Mouse (Mus musculus) urinary bladder, adult 2 months (tissue): Measurements from ENCODE around the gene Gap43. TPM values are rescaled to one million over a fixed set of nuclear protein-coding genes. Genes with fewer than 3 reads are reported as not detected.
"Not testable (repeated sequence)": the region's sequence is repeated elsewhere in the genome, so short reads cannot be mapped to it uniquely, and the experiment has no call there.

Experiments
- DNase-seq: peaks from one replicate; pipeline ENCODE4 v3.0.0; 2022; ENCODE audit warnings: low spot score
- polyA plus RNA-seq: library from polyadenylated mRNA; depleted of rRNA; stranded (reverse); fragments of >200 nt; gene quantifications from 2 replicates; pipeline ENCODE4 v1.2.3, GENCODE M21; 2012; rRNA removed

Gap43 gene
- 2.5 and 2.7 TPM in 2 replicates for polyA plus RNA-seq

GRCm38 (mm10) chr16:42340021-42340768, at the start of gene Gap43:
TSS of gene Gap43 (minus strand) at chr16:42340651.
- DNase-seq: no peak

- DNase-seq: no peak
These were observed 40.9 kb upstream of the Gap43 start for GRCm38 (mm10) chr16:42381328-42381838.

DNA sequence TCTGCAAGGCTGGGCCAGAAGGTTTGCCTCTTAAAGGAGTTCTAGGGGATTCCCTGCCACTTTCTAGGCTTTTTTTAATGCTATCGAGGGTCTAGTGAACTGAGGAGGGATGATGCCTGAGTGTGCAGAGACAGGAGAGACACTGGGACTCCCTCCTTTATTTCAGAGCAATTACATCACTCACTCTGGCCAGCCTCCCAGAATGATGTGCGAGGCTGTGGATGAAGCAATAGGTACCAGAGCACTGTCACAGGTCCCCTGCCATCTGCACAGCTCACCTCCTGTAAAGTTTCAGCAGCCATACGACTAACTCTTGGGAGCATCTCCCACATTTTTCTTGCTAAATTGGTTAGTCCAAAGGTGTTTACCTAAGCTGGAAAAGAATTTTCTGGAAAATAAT, 40.2 kb upstream of the Gap43 start:
- no peak for DNase-seq

- DNase-seq: no peak
These were observed 29.7 kb upstream of the Gap43 start for GRCm38 (mm10) chr16:42370148-42370547.

GRCm38 (mm10) chr16:42369346-42369745, 28.9 kb upstream of the Gap43 start:
- no peak for DNase-seq

DNA sequence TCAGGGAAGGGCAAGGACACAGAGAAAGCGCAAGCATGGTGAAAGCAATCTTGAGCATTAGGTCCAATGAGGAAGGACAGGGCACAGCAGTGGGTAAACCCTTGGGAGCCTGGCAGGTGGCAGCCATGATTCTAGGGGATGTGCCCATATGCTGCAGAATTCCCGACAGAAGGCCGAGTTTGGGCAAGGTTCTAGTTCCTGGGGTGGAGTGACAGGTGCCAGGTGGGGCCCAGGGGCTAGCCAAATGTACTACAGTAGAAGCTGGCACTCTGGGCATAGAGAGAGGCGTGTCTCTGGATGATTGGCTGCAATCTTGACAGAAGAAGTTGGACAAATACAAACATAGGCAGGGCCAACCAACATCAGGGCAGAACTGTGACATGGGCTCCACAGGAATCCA, 19.6 kb upstream of the Gap43 start:
- no peak for DNase-seq

- DNase-seq: no peak
These were observed 17.6 kb upstream of the Gap43 start for GRCm38 (mm10) chr16:42358058-42358457.

DNA sequence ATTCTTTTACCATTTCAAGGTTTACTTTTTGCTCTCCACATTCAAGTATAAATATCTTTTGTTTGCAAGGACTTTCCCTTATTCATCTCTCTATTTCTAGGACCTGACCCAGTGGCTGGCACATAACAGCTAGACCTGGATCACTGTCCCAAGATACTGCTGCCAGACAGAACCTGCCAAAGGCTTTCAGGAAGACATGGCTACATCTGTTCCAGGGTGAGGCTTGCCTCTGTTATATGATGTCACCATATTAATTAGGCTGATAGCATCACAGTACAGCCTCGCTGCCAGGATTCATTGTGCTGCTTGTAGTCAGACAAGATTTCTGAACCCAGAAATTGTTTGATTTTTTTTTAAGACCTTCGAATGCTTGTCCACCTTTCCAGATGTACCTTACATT, 9.6 kb upstream of the Gap43 start:
- DNase-seq: no peak

DNA sequence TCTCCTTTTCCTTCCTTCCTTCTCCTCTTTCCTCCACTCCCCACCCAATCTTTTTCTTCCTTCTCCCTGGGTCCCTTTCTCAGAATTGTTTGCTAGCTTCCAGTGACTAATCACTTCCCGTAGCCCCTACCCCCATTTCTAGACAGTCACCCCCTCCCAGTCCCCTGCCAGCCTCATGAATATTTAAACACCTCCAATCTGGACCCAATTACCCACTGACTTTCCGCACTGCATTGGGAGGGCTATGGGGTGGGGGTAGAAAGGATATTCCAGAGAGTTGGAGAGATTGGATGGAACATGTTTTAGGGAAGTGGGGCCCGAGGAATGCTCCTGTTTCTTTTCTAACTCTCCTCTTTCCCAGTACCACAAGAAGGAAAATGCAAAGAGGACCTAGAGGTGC, 414 bp upstream of the Gap43 start:
- DNase-seq: not testable (repeated sequence)

DNA sequence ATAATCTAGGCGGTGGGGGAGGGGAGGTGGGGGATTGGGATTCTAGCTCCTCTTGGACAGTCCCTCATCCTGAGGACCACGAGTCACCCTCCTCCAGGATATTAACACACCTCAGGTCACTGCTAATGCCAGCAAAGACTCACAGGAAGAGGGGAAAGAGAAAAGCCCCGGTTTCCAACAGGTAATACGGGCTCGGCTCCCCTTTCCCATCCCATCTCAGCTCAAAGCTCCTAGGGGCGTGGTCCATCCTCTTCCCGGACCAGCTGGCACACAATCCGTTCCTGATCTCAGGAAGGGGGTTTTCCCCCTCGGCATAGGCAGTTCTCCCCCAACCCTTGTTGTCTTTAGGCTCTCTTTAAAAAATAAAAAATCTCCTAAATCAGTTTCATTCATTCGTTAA, 939 bp downstream of the Gap43 start:
- no peak for DNase-seq

DNA sequence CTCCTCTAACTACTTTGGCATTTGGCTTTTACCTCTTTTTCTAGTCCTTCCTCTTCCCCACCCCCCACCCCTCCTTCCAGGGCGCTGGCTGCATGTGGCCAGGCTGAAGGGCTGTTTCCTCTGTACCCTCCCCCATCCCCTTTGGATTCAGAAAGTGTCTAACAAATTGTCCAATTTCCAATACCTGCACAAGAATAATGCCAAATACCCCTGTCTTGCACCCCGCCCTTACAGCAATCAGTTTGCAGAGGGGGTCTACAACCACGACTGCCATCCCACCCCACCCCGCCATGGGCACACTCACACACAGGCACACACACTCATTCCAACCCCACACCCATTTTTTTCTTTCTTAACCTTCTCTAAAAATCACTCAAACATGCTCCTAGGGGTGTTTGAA, 1.5 kb downstream of the Gap43 start:
- no peak for DNase-seq

DNA sequence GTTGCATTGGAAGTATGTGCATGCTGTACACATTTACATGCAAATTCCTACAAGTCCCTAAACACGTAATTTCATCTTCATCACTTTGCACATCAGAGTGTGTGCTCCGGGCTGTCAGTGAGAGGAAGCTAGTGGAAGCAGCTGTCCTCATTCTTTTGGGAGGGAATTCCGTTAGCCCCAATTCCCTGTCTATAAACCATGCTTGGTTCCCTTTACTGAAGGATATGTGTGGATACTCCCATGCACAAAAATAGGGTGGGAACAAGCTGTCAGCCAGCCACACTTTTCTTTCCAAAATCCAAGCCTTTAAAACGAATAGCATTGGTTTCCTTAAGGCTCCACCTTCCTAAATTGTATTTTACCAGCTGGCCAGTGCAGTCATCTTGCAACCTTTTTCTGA, 2.1 kb downstream of the Gap43 start:
- DNase-seq: no peak

DNA sequence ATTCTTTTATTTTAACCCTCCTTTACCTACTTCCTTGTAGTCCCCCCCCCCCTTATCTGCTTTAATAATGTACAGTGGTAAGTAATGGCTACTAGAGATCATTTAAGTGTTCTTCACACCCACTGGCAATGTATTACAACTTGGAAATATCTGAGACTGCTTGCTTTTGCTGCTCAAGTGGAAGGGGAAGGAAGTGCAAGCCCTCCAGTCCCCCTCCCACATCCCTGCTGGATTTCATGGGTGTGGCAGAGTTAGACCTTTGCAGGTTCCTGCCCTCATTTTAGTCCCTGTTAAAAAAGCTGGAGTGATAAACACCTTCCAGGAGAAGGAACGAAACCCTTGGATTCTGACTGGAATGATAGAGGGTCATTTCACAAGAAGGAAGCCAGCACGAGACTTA, 2.8 kb downstream of the Gap43 start:
- DNase-seq: no peak

DNA sequence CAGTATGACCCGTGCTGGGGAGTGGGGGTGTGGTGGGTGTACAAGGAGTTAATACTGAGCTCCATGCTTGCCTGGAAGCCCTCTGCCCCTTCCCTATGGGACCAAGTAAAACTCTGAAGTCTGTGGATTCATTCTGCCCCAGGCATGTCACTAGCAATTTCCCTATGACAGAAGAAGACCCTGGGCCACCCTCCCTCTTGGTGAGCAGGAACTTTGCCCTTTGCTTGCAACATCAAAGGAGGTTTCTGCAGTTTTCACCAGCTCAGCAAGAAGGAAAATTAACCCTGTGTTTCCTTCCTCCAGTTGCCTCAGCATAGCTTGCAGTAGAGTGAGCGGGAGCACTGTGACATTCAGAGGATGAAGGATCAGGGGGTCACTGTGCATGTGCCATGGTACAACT, 3.8 kb downstream of the Gap43 start:
- no peak for DNase-seq

- DNase-seq: no peak
These were observed 8.1 kb downstream of the Gap43 start for GRCm38 (mm10) chr16:42332321-42332720.

DNA sequence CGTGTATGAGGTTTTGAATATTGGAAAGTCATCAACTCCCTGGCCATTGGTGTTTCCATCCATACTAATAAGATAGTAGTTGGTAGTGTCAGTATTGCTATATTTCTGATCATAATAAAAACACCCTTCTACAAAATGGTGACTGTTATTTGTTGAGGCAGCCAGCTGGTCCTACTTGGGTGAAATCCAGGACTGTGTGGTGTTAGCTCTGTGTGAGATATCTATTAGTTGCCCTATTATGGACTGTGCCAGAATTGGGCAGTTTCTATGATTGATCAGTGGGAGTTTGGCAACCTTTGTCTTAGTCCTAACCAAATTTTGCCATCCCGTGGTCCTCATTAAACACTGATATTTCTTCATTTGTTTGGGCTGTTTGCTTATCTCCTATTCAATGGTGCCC, 14.3 kb downstream of the Gap43 start:
- DNase-seq: no peak

GRCm38 (mm10) chr16:42325536-42325935, 14.9 kb downstream of the Gap43 start:
- no peak for DNase-seq

DNA sequence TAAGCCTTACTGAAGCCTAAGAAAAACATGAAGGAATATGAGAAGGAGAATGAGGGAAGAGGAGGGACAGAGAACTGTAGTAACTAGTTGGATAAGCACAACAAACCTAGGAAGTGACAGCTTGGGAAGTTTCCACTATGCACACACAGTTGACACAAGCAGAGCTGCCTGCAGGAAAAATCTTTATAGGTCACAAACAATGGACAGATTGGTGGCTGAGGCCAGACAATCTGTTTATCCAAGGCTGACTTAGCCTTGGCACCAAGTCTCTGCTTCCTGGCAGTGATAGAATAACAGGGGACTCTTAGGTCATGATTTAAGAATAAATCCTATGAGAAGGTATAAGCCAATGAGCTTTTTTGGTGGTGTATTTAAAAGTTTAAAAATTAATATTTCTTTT, 20.6 kb downstream of the Gap43 start:
- DNase-seq: no peak

DNA sequence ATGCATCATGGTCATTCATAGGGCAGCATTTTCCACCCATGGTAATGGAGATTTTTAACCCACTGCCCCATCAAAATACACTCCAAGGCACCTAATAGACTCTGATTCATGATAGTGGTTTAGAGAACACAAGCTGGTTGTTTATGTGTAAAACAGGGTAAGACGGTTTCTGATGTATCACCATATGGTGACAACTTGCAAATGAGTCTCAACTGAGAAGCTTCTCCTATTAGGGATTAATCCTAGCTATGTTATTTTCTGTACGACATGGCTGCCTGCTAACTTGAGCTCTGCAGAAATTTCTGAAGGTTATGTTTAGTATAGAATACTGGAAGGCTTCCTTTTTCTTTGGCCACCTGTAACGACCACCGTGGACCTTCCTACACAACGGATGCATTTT, 21.1 kb downstream of the Gap43 start:
- no peak for DNase-seq

DNA sequence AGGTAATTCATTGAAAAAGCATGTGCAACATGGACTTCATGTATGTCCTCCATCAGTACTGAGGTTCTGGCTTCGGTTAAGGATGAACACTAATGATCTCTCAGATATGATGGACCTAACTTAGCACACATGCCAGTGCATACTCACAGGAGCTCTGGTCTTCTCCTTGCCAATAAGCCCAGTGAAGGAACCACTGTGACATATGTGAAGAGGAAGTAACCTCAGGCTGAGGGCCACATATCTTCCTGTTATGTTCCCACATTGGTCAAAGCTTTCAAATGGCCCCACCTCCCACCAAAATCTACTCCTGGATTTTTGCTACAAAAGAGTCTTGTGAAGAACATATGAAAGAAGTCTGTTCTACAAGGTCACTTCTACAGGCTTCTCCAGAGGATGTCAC, 28.3 kb downstream of the Gap43 start:
- DNase-seq: no peak

- no peak for DNase-seq
These were observed 31.7 kb downstream of the Gap43 start for GRCm38 (mm10) chr16:42308761-42309160.

- DNase-seq: no peak
These were observed 34.3 kb downstream of the Gap43 start for GRCm38 (mm10) chr16:42305934-42306701.

DNA sequence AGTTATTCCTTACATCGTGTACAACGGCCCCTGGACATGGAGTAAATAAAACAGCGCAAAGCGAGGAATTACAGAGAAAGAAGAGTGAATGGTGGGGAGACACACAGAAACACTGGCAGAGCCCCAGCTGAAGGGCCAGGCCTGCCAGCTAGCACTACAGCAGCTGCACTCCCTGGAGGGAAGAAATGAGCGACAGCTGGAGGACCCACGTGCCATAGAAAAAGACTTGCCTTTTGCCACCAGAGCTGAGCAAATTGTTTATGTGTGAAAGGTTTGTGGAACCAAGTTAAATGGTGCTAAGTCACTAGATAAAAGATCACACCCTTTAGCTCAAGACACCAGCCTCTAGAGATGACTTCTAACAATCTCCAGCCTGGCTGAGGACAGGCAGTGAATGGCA, 37.0 kb downstream of the Gap43 start:
- DNase-seq: no peak
